ENCODE assay signal across 8 mouse cellular contexts in genomic region chr11:117606137-117606536, GRCm38 (mm10). TPM values are rescaled to one million over a fixed set of nuclear protein-coding genes. Genes with fewer than 3 reads are reported as not detected.
DNase-seq lines count a peak whose midpoint lies in the region; ATAC-seq and TF ChIP-seq lines count a peak whose summit lies in the region.
"Had no signal": no experiment of that assay in that cellular context is flagged by ENCODE, and none has a peak within 500 bp of the region (broad histone marks: within the 10 kb centered on the region; RNA-seq: fewer than 3 reads in every experiment).

No protein-coding gene starts in this region.

- no peaks in the 10 kb centered on the region for H3K36me3 ChIP-seq in forebrain, embryonic 12.5 days (replicated peaks)
- no peaks in the 10 kb centered on the region for H3K36me3 ChIP-seq in hindbrain, postnatal 0 days (ENCODE audit: insufficient read depth, low read length)
- H3K36me3 ChIP-seq in neural tube, embryonic 14.5 days (ENCODE audit: control insufficient read depth, insufficient read depth, low read length): no peaks in the 10 kb centered on the region

- H3K4me3 ChIP-seq in layer of hippocampus, adult 2 months: no peak overlapping the region
- H3K4me3 ChIP-seq in forebrain, embryonic 12.5 days (replicated peaks): no peak overlapping the region
- no peak overlapping the region for H3K4me3 ChIP-seq in hindbrain, postnatal 0 days (ENCODE audit: low read length)
- H3K4me3 ChIP-seq in neural tube, embryonic 14.5 days (ENCODE audit: low read depth, low read length): no peak overlapping the region

- H3K4me1 ChIP-seq in forebrain, embryonic 12.5 days: peaks cover 61% of the 10 kb centered on the region
- peaks cover 10% of the 10 kb centered on the region for H3K4me1 ChIP-seq in hindbrain, postnatal 0 days (ENCODE audit: insufficient read depth, low read length)
- peaks cover 15% of the 10 kb centered on the region for H3K4me1 ChIP-seq in neural tube, embryonic 14.5 days (ENCODE audit: control insufficient read depth, insufficient read depth, low read length)

- H3K9ac ChIP-seq in forebrain, embryonic 12.5 days: no peak overlapping the region
- H3K9ac ChIP-seq in hindbrain, postnatal 0 days (replicated peaks; ENCODE audit: low read length): no peak overlapping the region
- H3K9ac ChIP-seq in neural tube, embryonic 14.5 days (replicated peaks; ENCODE audit: low read depth, low read length): no peak overlapping the region

- no peak for TF ChIP-seq CTCF in layer of hippocampus, adult 2 months (conservative IDR thresholded peaks at IDR 0.05)
- TF ChIP-seq CTCF in hindbrain, postnatal 0 days (IDR thresholded peaks at IDR 0.05; ENCODE audit: low read depth): no peak

- ATAC-seq in forebrain, embryonic 12.5 days (ENCODE audit: low FRiP score): no peak
- ATAC-seq in hindbrain, postnatal 0 days: no peak
- 0 out of 2 replicates have a peak, but pooled peaks have one; percentile 22 for ATAC-seq in neural tube, embryonic 14.5 days (ENCODE audit: low read depth)

- H3K27me3 ChIP-seq in forebrain, embryonic 12.5 days: peaks cover 14% of the 10 kb centered on the region
- H3K27me3 ChIP-seq in hindbrain, postnatal 0 days (ENCODE audit: insufficient read depth, low read length): peaks cover under 1% of the 10 kb centered on the region; the same call in 1 of the 2 replicates
- H3K27me3 ChIP-seq in neural tube, embryonic 14.5 days (ENCODE audit: control insufficient read depth, insufficient read depth, low read length): no peaks in the 10 kb centered on the region

- no peaks in the 10 kb centered on the region for H3K9me3 ChIP-seq in forebrain, embryonic 12.5 days
- H3K9me3 ChIP-seq in hindbrain, postnatal 0 days (ENCODE audit: low read length): no peaks in the 10 kb centered on the region
- H3K9me3 ChIP-seq in neural tube, embryonic 14.5 days (ENCODE audit: control insufficient read depth, low read length): no peaks in the 10 kb centered on the region

- H3K4me2 ChIP-seq in forebrain, embryonic 12.5 days: peak overlapping the region; percentile 29; the same call in 1 of the 2 replicates
- peak overlapping the region; percentile 31; the same call in 1 of the 2 replicates for H3K4me2 ChIP-seq in hindbrain, postnatal 0 days (ENCODE audit: low read depth, low read length)
- H3K4me2 ChIP-seq in neural tube, embryonic 14.5 days (ENCODE audit: low read depth, low read length): peak overlapping the region; percentile 11; the same call in 1 of the 2 replicates

- WGBS in forebrain, embryonic 12.5 days: 48% methylated on average over 9 of the region's 9 CpGs
- WGBS in hindbrain, postnatal 0 days: 34% methylated on average over 9 of the region's 9 CpGs
- 36% methylated on average over 9 of the region's 9 CpGs for WGBS in neural tube, embryonic 14.5 days

- H3K27ac ChIP-seq in layer of hippocampus, adult 2 months: peak overlapping the region; percentile 61
- H3K27ac ChIP-seq in forebrain, embryonic 12.5 days: no peak overlapping the region
- no peak overlapping the region for H3K27ac ChIP-seq in hindbrain, postnatal 0 days
- no peak overlapping the region for H3K27ac ChIP-seq in neural tube, embryonic 14.5 days (ENCODE audit: low read depth, low read length)

- DNase-seq in layer of hippocampus, adult 2 months (ENCODE audit: low spot score in 2 of 2): no peak
- no peak for DNase-seq in layer of hippocampus, adult 18-20 months (ENCODE audit: low spot score in 2 of 2)
- no peak for DNase-seq in hindbrain, postnatal 0 days (ENCODE audit: low spot score)
- DNase-seq in testis, postnatal 10 days (ENCODE audit: low spot score): no peak
- DNase-seq in right cerebral cortex, postnatal 25 days: no peak
- DNase-seq: thymus, postnatal 25 days had no signal

RNA-seq across cellular contexts. Expression of gene Tnrc6c, which starts 48.0 kb away (rescaled TPM):
- total RNA-seq in layer of hippocampus, adult 2 months (2021): 10 to 100 TPM; 74.7 to 82.1 TPM
- 10 to 100 TPM; 66.1 to 67.7 TPM for total RNA-seq in layer of hippocampus, adult 18-20 months (2021)
- polyA plus RNA-seq in forebrain, embryonic 12.5 days (2016; fragmentation: Nextera tagmentation; extraction: Ambion mirVana): 23.7 and 25.0 TPM in 2 replicates
- total RNA-seq in hindbrain, postnatal 0 days (2014; rRNA removed): 56.4 and 64.9 TPM in 2 replicates
- polyA plus RNA-seq in hindbrain, postnatal 0 days (2015; fragmentation: Nextera tagmentation; extraction: Ambion mirVana): 18.3 and 19.7 TPM in 2 replicates
- polyA plus RNA-seq in neural tube, embryonic 14.5 days (2014; fragmentation: Nextera tagmentation; extraction: Ambion mirVana): 30.6 and 32.5 TPM in 2 replicates
